Mouse (Mus musculus) spleen, adult 2 months (tissue): ENCODE data around the gene Nck2.

ENCODE experiments used
- CTCF ChIP-seq: fragments of 200-500 bp; IDR thresholded peaks from 2 replicates; pipeline ENCODE4 v1.5.1; 2011; ENCODE audit warnings: mild to moderate bottlenecking, inconsistent platforms; ENCODE audit not compliant: insufficient read depth, insufficient read length, insufficient replicate concordance; ENCODE audit errors: extremely low read depth
- POLR2A ChIP-seq: fragments of 200-500 bp; IDR thresholded peaks from 2 replicates; pipeline ENCODE4 v1.6.1; 2011; ENCODE audit warnings: low read depth, low read length, inconsistent platforms

- TF ChIP-seq POLR2A = no peak
- no peak for TF ChIP-seq CTCF
These were observed 91.9 kb downstream of the Nck2 start for GRCm38 (mm10) chr1:43536266-43536665.
